Mouse (Mus musculus) adrenal gland, postnatal 36 days (tissue): ENCODE results near the gene Lhfpl2. TPM values are rescaled to one million over a fixed set of nuclear protein-coding genes. Genes with fewer than 3 reads are reported as not detected.

Experiments used
- DNase-seq, 2 experiments: peaks; one replicate each; pipeline ENCODE4 v3.0.0; 2021; ENCODE audit warnings: mixed read lengths in 1 of 2
- total RNA-seq, 2 experiments: library from RNA; stranded (reverse); gene quantifications; 2 replicates each; pipeline ENCODE4 v1.2.3; 2021

Gene Lhfpl2
- total RNA-seq, 2 experiments from 2014 or later = 32.3 to 35.3 TPM

GRCm38 (mm10) chr13:94212716-94213115 lies 155.1 kb downstream of the Lhfpl2 start:
- DNase-seq = no peak

- DNase-seq = no peak
Observed at GRCm38 (mm10) chr13:94223609-94224008, 166.0 kb downstream of the Lhfpl2 start.

DNA sequence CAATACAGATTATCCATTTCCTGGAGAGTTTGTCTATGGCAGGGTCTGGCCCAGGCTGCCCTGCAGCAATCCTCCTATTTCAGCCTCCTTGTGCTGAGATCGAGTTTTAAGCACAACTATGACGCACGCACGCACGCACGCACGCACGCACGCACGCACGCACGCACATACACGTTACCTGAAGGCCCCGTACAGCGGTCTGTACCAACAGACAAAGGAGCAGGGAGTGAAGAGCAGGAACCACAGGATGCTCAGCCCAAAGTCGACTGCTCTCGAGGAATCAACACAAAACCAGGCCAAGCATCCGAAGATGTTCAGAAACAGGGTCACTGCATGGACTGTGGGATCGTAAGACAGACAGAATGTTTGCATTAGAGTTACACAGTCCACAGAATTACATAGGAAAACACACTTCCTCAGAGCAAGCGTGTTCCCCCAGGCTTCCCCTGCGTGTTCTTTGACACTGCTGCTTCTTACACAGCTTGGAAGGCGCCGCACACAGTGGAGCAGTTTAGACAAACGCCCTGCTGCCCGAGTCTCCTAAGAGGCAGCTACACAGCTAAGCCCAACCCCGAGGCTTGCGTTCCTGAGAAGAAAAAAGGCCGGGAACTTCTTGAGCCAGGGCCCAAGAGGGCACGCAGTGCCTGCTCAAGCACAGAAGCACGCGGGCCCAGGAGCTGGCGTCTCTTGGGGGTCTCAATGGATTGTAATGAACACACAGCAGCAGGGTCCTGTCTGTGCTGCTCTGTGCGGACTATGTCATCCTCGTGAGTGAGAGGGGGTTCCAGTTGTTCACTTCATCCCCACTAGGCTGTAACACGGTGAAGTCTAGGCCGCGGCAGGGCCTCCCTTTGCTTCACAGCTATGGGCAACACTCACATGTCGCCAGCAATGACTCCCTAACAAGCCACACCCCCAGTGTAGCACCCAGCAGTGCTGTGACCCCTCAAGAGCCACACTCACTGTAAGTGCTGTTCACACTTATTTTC lies 167.4 kb downstream of the Lhfpl2 start:
- no peak for DNase-seq

GRCm38 (mm10) chr13:94231871-94232270 lies 174.3 kb downstream of the Lhfpl2 start:
- DNase-seq = no peak

DNA sequence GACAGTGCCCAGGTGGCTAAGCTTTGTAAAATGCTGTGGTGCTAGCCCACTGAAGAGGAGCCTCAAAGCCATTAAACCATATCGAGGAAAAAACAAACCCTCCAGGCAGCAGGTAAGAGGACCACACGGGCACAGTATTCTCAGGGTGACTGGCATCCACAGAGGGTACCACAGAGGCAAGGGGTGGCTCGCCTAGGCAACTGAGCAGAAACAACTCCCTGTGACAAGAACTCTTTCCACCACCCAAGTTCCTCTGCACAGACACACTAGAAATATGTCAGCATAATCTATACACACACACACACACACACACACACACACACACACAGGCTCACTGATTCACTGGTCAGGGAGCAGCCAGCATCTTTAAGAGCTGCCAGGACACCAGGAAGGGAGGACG lies 181.9 kb downstream of the Lhfpl2 start:
- DNase-seq = no peak

- DNase-seq = peak in 1 of 2 experiments; percentile 24
Observed at GRCm38 (mm10) chr13:94240111-94240510, 182.5 kb downstream of the Lhfpl2 start.

- DNase-seq = no peak
Observed at GRCm38 (mm10) chr13:94240873-94241272, 183.3 kb downstream of the Lhfpl2 start.

GRCm38 (mm10) chr13:94241892-94242524 lies 184.4 kb downstream of the Lhfpl2 start:
- no peak for DNase-seq

- no peak for DNase-seq
Observed at GRCm38 (mm10) chr13:94242897-94243296, 185.3 kb downstream of the Lhfpl2 start.

Other genes starting within 250 kb of the Lhfpl2 start
- 10 to 100 TPM; 58.1 to 71.6 TPM for gene Scamp1, start 228.1 kb downstream of the Lhfpl2 start, total RNA-seq